Mouse (Mus musculus) kidney, adult 2 months (tissue): Measurements from ENCODE around the gene Acot9. TPM values are rescaled to one million over a fixed set of nuclear protein-coding genes. Genes with fewer than 3 reads are reported as not detected.

Experiments
- DNase-seq: peaks from one replicate; pipeline ENCODE4 v3.0.0; 2021
- H3K27ac ChIP-seq: fragments of 200-500 bp; 2 replicates; pipeline ENCODE4 v1.5.1; 2012; ENCODE audit warnings: low read depth, low read length, control low read depth, inconsistent platforms; ENCODE audit not compliant: insufficient read depth
- H3K27me3 ChIP-seq: fragments of 200-500 bp; replicated peaks from 2 replicates; pipeline ENCODE4 v1.6.1; 2012; ENCODE audit warnings: mild to moderate bottlenecking, moderate library complexity, low read length, inconsistent platforms; ENCODE audit not compliant: control insufficient read depth, insufficient read depth
- H3K36me3 ChIP-seq: fragments of 200-500 bp; 2 replicates; pipeline ENCODE4 v1.6.1; 2012; ENCODE audit warnings: mild to moderate bottlenecking, moderate library complexity, low read length, inconsistent platforms; ENCODE audit not compliant: control insufficient read depth, insufficient read depth
- H3K4me1 ChIP-seq: fragments of 200-500 bp; 2 replicates; pipeline ENCODE4 v1.6.1; 2011; ENCODE audit warnings: low read length; ENCODE audit not compliant: control insufficient read depth, insufficient read depth
- H3K4me3 ChIP-seq: fragments of 200-500 bp; 2 replicates; pipeline ENCODE4 v1.5.1; 2011; ENCODE audit warnings: mild to moderate bottlenecking, low read depth, low read length, control low read depth; ENCODE audit not compliant: insufficient read depth
- CTCF ChIP-seq: fragments of 200-500 bp; conservative IDR thresholded peaks from 2 replicates; pipeline ENCODE4 v1.5.1; 2011; ENCODE audit warnings: low read depth, mild to moderate bottlenecking, control low read depth, low read length, moderate library complexity, mixed read lengths; ENCODE audit not compliant: insufficient read depth, insufficient read length
- POLR2A ChIP-seq: fragments of 200-500 bp; IDR thresholded peaks from one replicate; pipeline ENCODE4 v1.6.1; 2011; ENCODE audit warnings: low read depth, low read length, control low read depth
- WGBS: fragments of 180-500 bp; shearing (Covaris S2); methylation state at CpG from one replicate; pipeline ENCODE4 v1.1.7; 2018; 5-methylcytosine and 5-hydroxymethylcytosine counted together
- polyA plus RNA-seq: library from polyadenylated mRNA; depleted of rRNA; stranded (reverse); fragments of >200 nt; gene quantifications from 2 replicates; pipeline ENCODE4 v1.2.3, GENCODE M21; 2012

Gene Acot9
- polyA plus RNA-seq, 1 experiment = 18.5 TPM

GRCm38 (mm10) chrX:155278483-155278882, 16.2 kb downstream of the Acot9 start:
- Histone ChIP-seq H3K4me1 (no peaks in the 10 kb centered on the region), H3K27ac (no peak overlapping the region), H3K36me3 (peaks cover under 1% of the 10 kb centered on the region; the same call in 1 of the 2 replicates), H3K27me3 (no peaks in the 10 kb centered on the region), H3K4me3 (no peak overlapping the region)
- WGBS = 71% methylated on average over 4 of the region's 4 CpGs
- no peak for DNase-seq
- TF ChIP-seq CTCF = no peak
- TF ChIP-seq POLR2A = no peak

- TF ChIP-seq CTCF (no peak), POLR2A (no peak)
- DNase-seq = no peak
- no peaks in the 10 kb centered on the region for H3K27me3 ChIP-seq
- H3K4me1 ChIP-seq = no peaks in the 10 kb centered on the region
- no peak overlapping the region for H3K4me3 ChIP-seq
- 35% methylated on average over 1 of the region's 1 CpGs for WGBS
- no peak overlapping the region for H3K27ac ChIP-seq
- peaks cover 1% of the 10 kb centered on the region; the same call in 1 of the 2 replicates for H3K36me3 ChIP-seq
Observed at GRCm38 (mm10) chrX:155280427-155281044, 18.3 kb downstream of the Acot9 start.

DNA sequence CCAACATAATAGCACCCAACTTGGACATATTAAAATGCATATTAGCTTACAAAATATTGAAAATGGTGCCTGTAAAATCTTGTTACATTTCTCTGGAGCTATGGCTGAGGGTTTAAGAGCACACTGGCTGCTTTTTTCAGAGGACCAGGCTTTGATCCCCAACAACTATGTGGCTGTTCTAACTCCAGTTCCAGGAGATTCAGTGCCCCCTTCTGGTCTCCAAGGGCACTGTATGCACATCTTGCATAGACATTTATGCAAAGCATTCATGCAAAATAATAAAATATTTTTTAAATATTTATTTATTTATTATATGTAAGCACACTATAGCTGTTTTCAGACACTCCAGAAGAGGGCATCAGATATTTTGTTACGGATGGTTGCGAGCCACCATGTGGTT, 44.1 kb downstream of the Acot9 start:
- H3K27ac ChIP-seq = no peak overlapping the region
- H3K4me3 ChIP-seq = no peak overlapping the region
- no peaks in the 10 kb centered on the region for H3K4me1 ChIP-seq
- no peak for TF ChIP-seq POLR2A
- TF ChIP-seq CTCF = 0 out of 2 replicates have a peak, but pooled peaks have one; percentile 17
- H3K27me3 ChIP-seq = no peaks in the 10 kb centered on the region
- 100% methylated on average over 2 of the region's 2 CpGs for WGBS
- no peaks in the 10 kb centered on the region for H3K36me3 ChIP-seq
- no peak for DNase-seq

DNA sequence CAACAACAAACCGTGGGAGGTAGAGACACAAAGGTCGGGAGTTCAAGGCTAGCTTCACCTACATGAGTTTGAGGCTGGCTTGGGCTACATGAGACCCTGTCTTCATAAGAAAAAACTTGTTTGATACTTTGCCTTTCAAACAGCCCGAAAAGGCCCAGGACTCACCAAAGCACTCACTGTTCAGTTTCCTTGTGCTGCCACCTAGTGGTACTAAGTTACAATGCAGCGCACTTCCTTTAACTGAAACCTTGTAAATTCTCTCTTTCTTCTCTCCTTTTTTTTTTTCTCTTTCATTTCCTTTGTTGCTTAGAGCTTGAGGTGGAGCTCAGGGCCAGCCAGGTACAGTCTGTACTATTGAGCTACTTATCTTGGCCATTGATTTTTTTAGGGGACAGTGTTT, 55.8 kb downstream of the Acot9 start:
- H3K27ac ChIP-seq = no peak overlapping the region
- TF ChIP-seq POLR2A (no peak), CTCF (peak; percentile 56)
- no peaks in the 10 kb centered on the region for H3K27me3 ChIP-seq
- no peak overlapping the region for H3K4me3 ChIP-seq
- H3K36me3 ChIP-seq = no peaks in the 10 kb centered on the region
- whole genome bisulfite sequencing = 24% methylated on average over 4 of the region's 4 CpGs
- DNase-seq = peak; percentile 46
- H3K4me1 ChIP-seq = no peaks in the 10 kb centered on the region

DNA sequence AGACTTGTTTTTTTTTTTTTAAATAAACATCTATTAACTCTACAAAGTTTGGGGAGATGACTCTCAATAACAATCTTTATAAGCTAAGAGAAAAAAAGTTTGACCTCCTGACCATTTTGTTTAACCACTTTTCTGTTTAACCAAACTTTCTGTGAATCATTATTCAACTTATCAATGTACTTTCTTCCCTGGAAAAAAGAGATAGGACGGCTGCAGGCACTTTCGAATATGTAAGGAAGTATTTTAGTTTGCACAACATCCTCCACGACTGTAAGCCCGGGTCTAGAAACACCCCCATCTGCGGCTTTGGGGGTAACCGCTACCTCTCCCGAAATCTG, 75.3 kb downstream of the Acot9 start:
- Histone ChIP-seq H3K4me1 (no peaks in the 10 kb centered on the region), H3K27me3 (no peaks in the 10 kb centered on the region), H3K36me3 (no peaks in the 10 kb centered on the region), H3K27ac (no peak overlapping the region), H3K4me3 (peak overlapping the region; percentile 98)
- no peak for TF ChIP-seq POLR2A
- no peak for TF ChIP-seq CTCF
- no peak for DNase-seq
- under 1% methylated on average over 7 of the region's 7 CpGs for WGBS

- Histone ChIP-seq H3K4me1 (no peaks in the 10 kb centered on the region), H3K36me3 (no peaks in the 10 kb centered on the region), H3K27me3 (no peaks in the 10 kb centered on the region), H3K4me3 (peak overlapping the region; percentile 98), H3K27ac (peak overlapping the region; percentile 35; the same call in 1 of the 2 replicates)
- under 1% methylated on average over 41 of the region's 49 CpGs for WGBS
- TF ChIP-seq POLR2A (no peak), CTCF (no peak)
- DNase-seq = peak; percentile 82
Observed at GRCm38 (mm10) chrX:155337905-155338721, 75.9 kb downstream of the Acot9 start.

DNA sequence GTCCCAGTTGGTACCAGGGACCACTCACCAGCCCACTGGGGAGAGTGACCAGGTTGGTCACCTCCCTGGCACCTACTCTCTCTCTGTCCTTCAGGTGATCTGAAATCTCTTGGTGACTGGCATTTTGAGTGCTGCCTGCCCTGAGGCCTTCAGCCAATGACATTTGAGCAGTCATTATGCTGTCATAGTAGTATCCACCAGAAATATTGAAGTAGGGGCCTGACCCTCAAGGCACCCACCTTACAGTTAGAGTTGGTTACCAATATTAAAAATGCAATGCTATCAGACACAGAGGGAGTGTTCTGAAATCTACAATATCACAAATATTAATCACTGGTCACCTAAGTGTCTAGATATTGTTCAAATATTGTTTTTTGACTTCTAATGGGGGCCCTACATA, 78.4 kb downstream of the Acot9 start, which contains the start of gene Prdx4:
TSS of gene Prdx4 (minus strand) at position 101 of the 400 bp plus-strand sequence.
- H3K27me3 ChIP-seq = no peaks in the 10 kb centered on the region
- DNase-seq = no peak
- no peak for TF ChIP-seq CTCF
- no peak for TF ChIP-seq POLR2A
- no peaks in the 10 kb centered on the region for H3K36me3 ChIP-seq
- H3K4me1 ChIP-seq = no peaks in the 10 kb centered on the region
- H3K27ac ChIP-seq = no peak within 1 kb of the TSS
- no peak within 1 kb of the TSS for H3K4me3 ChIP-seq
